Mouse (Mus musculus): ENCODE data around the gene Dner.

DNA sequence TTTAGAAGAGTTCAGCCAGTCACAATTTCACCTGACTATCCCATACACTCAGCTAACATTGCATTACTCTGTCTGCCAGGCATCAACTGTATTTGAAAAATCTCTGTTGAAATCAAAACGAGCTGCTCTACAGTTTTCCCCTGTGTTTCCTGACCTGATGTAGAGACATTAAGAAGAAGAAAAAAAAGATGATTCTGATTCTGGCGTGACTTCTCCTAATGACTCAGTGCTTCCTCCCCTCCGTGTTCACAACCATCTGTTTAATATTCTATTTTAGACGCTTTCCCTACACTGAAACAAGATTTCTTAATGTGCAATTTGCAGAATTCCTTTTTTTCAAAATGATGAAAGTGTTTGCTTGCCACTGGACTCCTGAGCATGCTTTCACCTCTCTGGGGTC lies 374.7 kb downstream of the Dner start:
- TF ChIP-seq GATA1 (IDR thresholded peaks at IDR 0.05; ENCODE audit: borderline replicate concordance, low read length) (no peak), FLI1 (IDR thresholded peaks at IDR 0.05; ENCODE audit: low read length) (no peak)

All from megakaryocyte, embryonic 14.5 days (primary cell).